Mouse (Mus musculus) gastrocnemius, adult 8-10 months (tissue): ENCODE data around the gene Lrrc3. TPM values are rescaled to one million over a fixed set of nuclear protein-coding genes. Genes with fewer than 3 reads are reported as not detected.

Source experiments
- DNase-seq, 2 experiments: peaks; one replicate each; pipeline ENCODE4 v3.0.0; 2022; ENCODE audit warnings: low spot score in 2 of 2
- total RNA-seq, 4 experiments: library from RNA; stranded (reverse); gene quantifications; 2 replicates each; pipeline ENCODE4 v1.2.4; 2022

The Lrrc3 gene
- total RNA-seq, 4 experiments from 2014 or later = 0.07 to 0.49 (median 0.08) TPM

GRCm38 (mm10) chr10:77869651-77870050 lies 32.7 kb downstream of the Lrrc3 start:
- DNase-seq = no peak

DNA sequence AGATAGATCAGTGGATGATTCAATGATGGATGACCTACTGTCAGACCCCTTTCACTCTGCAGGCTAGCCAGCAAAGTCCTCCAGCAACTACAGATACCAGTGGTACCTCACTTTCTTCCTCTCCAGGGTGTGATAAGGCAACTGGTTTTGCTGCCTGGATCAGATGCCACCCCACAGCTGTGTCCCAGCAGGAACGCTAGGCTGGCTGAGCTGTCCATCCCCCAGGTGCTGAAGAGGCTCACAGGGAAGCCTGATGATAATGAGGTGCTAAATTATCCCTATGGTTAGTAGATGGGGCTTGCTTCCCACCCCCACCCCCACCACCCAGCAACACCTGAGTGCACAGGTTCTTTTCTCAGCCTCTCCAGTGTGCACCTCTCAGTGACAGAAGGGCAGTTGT lies 34.8 kb downstream of the Lrrc3 start:
- DNase-seq = no peak

GRCm38 (mm10) chr10:77864762-77865143 lies 37.6 kb downstream of the Lrrc3 start:
- DNase-seq = no peak

GRCm38 (mm10) chr10:77864067-77864761 lies 38.1 kb downstream of the Lrrc3 start:
- no peak for DNase-seq

DNA sequence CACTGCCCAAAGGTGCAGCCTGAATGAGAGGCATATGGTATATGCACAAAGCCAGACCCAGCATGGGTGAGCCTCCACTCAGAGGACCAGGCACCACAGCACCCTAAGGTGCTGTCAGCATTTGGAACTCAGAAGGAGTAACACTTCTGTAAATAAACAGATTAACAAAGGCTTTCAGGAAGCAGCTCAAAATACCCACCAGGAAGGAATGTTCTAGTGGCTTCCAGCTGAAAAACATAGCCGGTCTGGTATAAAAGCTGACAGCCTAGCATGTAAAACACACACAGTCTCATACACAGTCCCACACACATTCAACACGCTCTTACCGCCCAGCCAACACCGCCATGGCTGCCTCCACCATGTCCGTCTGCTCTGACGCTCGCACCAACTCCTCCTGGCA lies 40.7 kb downstream of the Lrrc3 start, which contains the start of gene Gm3285:
TSS of gene Gm3285 (plus strand) at position 301 of the 400 bp plus-strand sequence.
- no peak for DNase-seq

DNA sequence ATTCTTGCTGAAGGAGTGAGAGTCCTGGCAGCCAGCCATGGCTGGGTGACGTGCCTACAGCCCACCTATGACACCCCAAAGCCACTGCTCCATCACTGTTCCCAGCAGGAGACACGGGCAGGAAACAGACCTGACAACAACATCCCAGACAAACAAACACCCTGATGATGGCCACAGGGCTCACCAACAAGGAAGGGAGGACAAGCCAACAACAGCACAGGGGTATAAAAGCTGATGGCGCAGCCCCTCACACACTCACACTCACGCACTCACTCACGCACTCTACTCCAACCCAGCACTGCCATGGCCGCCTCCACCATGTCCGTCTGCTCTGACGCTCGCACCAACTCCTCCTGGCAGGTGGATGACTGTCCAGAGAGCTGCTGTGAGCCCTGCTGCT lies 49.8 kb downstream of the Lrrc3 start, which contains the start of gene Gm10318:
TSS of gene Gm10318 (plus strand) at position 301 of the 400 bp plus-strand sequence.
- DNase-seq = no peak

Other genes starting within 250 kb of the Lrrc3 start
- not detected for gene Tspear, start 216.0 kb downstream of the Lrrc3 start, total RNA-seq
- gene Gm19402, start 211.8 kb downstream of the Lrrc3 start, total RNA-seq = not detected
- not detected for gene Gm9508, start 205.3 kb downstream of the Lrrc3 start, total RNA-seq
- gene Gm10272, start 195.9 kb downstream of the Lrrc3 start, total RNA-seq = not detected
- gene Gm10024, start 191.1 kb downstream of the Lrrc3 start, total RNA-seq = not detected
- gene Gm10142, start 186.7 kb downstream of the Lrrc3 start, total RNA-seq = not detected
- not detected for gene Krtap12-1, start 181.9 kb downstream of the Lrrc3 start, total RNA-seq
- not detected for gene Gm10100, start 176.1 kb downstream of the Lrrc3 start, total RNA-seq
- gene Gm18596, start 159.9 kb downstream of the Lrrc3 start, total RNA-seq = not detected
- gene Gm9736, start 151.2 kb downstream of the Lrrc3 start, total RNA-seq = not detected
- not detected for gene Gm3233, start 142.9 kb downstream of the Lrrc3 start, total RNA-seq
- gene Gm3238, start 131.2 kb downstream of the Lrrc3 start, total RNA-seq = not detected
- gene Gm7138, start 125.6 kb downstream of the Lrrc3 start, total RNA-seq = not detected
- not detected for gene Gm3250, start 120.0 kb downstream of the Lrrc3 start, total RNA-seq
- gene Gm7137, start 114.3 kb downstream of the Lrrc3 start, total RNA-seq = not detected
- not detected for gene Gm9639, start 107.5 kb downstream of the Lrrc3 start, total RNA-seq
- gene Gm19668, start 103.4 kb downstream of the Lrrc3 start, total RNA-seq = not detected
- not detected for gene Gm9507, start 90.7 kb downstream of the Lrrc3 start, total RNA-seq
- gene Gm2696, start 87.9 kb downstream of the Lrrc3 start, total RNA-seq = not detected
- gene Krtap10-4, start 75.4 kb downstream of the Lrrc3 start, total RNA-seq = not detected
- not detected for gene Krtap10-10, start 66.6 kb downstream of the Lrrc3 start, total RNA-seq
- gene Gm36176, start 55.7 kb downstream of the Lrrc3 start, total RNA-seq = not detected
- gene Gm10318, start 49.7 kb downstream of the Lrrc3 start, total RNA-seq = not detected
- gene Gm3285, start 40.6 kb downstream of the Lrrc3 start, total RNA-seq = not detected
- under 1 TPM in 2 of 4 experiments, not detected in 2; 0.07 to 0.20 TPM for gene Trpm2, start 68.0 kb upstream of the Lrrc3 start, total RNA-seq
- gene 1810043G02Rik, start 76.0 kb upstream of the Lrrc3 start, total RNA-seq = 1 to 10 TPM; 3.2 to 4.7 (median 3.4) TPM
- gene Pfkl, start 107.5 kb upstream of the Lrrc3 start, total RNA-seq = 10 to 100 TPM in 1 of 4 experiments, 1 to 10 TPM in 3; 7.0 to 10.6 (median 7.2) TPM
- gene Dnmt3l, start 139.4 kb upstream of the Lrrc3 start, total RNA-seq = not detected
- not detected for gene Aire, start 141.1 kb upstream of the Lrrc3 start, total RNA-seq
- 1 to 10 TPM; 1.0 to 1.6 (median 1.3) TPM for gene Icosl, start 166.8 kb upstream of the Lrrc3 start, total RNA-seq